Mouse (Mus musculus) myocyte (in vitro differentiated cells): ENCODE results near the gene Foxc2.

Experiments
- CEBPB ChIP-seq: IDR thresholded peaks from 2 replicates; pipeline ENCODE4 v1.6.1; 2011; ENCODE audit warnings: mild to moderate bottlenecking, moderate library complexity; ENCODE audit not compliant: poor library complexity, insufficient read depth, severe bottlenecking
- E2F4 ChIP-seq: IDR thresholded peaks from one replicate; pipeline ENCODE4 v1.6.1; 2011; ENCODE audit warnings: mild to moderate bottlenecking, control low read depth, moderate library complexity; ENCODE audit not compliant: insufficient read depth
- MYOG ChIP-seq, 3 experiments: IDR thresholded peaks; one replicate each; pipeline ENCODE4 v1.6.1; 2011; ENCODE audit warnings: control low read depth in 2 of 3, low read depth in 2 of 3, mild to moderate bottlenecking in 2 of 3; ENCODE audit not compliant: insufficient read length in 2 of 3, control insufficient read depth in 1 of 3, insufficient read depth in 1 of 3
- POLR2A ChIP-seq: IDR thresholded peaks from one replicate; pipeline ENCODE4 v1.6.1; 2011; ENCODE audit warnings: low read depth, mild to moderate bottlenecking, control low read depth, moderate library complexity; ENCODE audit not compliant: insufficient read length
- USF1 ChIP-seq: IDR thresholded peaks from one replicate; pipeline ENCODE4 v1.6.1; 2011; ENCODE audit warnings: low read depth, mild to moderate bottlenecking, control low read depth, moderate library complexity

- TF ChIP-seq USF1 (no peak), E2F4 (no peak), CEBPB (no peak), POLR2A (no peak), MYOG (IDR thresholded peaks at IDR 0.05; ENCODE audit: control insufficient read depth in 1 of 3, insufficient read depth in 1 of 3, insufficient read length in 2 of 3, low read depth in 2 of 3) (no peak)
Observed at GRCm38 (mm10) chr8:121079944-121080343, 36.0 kb upstream of the Foxc2 start.
